Mouse (Mus musculus) mesoderm, embryonic 11.5 days (tissue): ENCODE measurements around the gene Gm3045.

Source experiments
- DNase-seq: peaks from one replicate; pipeline ENCODE4 v3.0.0-alpha.2; 2012; ENCODE audit warnings: low read depth, low spot score

Gene Gm3045

DNA sequence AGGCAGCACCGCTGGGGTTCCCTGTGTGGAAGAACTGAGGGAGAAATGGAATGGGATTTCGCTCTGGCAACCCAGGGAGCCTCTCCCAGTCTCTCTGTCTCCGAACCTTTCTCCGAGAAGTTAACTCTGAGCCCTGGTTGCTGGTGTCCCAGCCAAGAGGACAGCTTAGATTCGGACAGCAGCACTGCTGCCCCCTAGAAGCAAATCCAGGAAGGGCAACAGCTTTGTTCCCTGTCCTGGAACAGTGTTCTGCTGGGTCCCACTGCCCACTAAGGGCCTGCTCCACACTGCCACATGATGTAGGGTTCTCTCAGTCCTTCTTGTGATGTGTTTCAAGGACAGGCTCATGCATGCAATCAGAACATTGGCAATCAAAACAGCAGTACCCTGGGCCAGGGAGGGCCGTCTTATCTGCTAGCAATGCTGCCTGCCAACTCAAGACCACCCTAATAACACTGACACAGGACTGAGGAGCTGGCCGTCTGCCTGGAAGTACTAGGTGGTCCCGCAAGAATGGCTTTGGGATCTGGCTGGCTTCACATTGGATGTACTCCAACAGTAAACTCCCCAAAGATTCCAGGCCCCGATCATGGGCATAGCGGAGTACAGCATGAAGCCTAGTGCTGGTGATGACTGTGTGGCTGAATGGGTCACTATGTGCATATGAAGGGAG, 9.4 kb downstream of the Gm3045 start:
- DNase-seq: no peak

DNA sequence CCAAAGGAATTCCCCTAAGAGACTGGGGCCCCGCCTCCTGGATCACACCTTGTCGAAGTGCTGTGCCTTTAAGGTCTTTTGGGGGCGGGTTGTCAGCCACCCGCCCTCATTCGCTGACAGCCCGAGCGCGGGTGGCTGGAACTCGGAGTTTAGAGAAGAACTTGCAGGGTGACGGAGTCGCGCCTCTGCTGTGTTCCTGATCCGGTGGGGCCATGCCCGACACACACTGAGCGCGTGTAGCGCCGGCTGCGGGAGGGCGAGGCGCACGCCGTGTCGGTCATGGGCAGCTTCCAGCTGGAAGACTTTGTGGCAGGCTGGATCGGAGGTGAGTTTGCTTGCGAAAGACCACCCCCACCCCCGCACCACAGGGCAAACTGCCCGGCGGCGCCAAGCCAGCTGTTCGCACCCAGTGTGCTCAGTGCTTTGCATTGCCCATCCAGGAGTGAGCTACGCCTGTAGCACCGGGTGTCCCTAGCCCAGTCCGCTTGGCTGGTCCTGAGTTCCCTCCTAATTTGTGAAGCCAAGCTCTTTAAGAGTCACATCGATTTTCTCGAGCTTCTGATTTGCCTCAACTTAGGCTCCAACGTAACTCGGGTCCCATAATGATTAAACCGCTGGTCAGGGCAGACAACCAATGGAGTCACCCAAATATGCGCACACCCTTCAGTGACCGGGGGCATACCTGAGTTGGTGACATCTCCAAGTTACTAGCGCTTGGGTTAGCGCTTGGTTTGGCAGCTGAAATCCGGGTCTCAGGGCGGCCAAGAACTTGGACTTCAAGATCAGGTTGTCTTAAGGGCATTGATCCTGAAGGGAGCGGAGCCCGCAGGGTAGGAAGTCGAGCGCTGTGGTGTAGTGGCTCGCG, 12.0 kb downstream of the Gm3045 start, which contains the start of gene Slc25a48:
TSS of gene Slc25a48 (plus strand) at position 145 of the 865 bp plus-strand sequence.
- DNase-seq: peak; percentile 30

DNA sequence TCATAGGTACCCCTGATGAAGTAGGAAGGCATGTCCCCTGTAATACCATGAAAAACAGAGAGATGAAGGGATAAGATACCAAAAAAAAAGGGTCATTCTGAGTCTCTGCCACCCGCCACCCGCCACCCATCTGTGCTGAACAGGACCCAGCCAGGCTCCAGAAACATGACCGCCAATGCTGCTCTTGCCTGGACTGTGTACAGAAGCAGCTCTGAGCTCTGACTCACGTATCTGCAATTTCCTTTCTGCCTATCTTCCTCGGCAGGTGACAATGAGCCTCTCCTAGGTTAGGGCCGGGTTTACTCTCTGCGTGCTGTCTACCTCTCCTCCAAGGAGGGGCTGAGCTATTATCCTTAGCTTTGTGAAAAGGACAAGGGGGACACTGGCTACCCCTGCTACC, 17.0 kb downstream of the Gm3045 start:
- no peak for DNase-seq

DNA sequence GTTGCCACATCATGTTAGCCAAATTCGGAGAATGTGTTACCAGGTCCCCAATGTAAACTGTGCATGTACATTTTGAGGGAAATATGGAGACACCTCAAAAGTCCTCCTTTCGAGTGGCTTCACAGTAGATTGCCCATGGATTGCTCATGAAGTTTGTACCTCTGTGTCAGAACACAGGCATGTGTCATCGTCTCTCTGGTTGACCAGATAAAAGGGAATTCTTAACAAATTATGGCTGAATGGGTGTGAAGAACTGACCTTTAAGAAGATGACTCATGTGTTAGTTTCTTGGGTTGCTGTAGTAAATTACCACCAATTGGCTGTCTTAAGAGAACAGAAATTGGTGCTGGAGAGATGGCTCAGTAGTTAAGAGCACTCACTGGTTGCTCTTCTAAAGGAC, 17.7 kb downstream of the Gm3045 start:
- DNase-seq: no peak

DNA sequence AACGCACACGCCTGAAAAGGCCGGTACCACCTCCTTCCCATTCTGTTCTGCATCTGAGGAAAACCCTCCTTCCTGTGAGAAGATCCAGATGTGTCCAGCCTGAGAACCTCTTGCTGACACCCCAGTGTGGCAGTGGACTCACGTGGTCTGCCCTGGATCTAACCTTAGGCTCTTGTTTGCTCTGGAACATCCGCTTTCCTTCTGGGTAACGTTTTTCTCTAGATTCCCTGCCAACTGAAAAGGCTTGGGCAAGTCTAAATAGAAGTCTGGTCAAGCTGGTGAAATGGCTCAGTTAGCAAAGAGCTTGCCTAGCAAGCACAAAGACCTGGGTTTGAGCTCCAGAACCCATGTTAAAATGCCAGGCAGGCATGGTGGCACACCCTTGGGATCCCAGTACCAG, 18.6 kb downstream of the Gm3045 start:
- no peak for DNase-seq

DNA sequence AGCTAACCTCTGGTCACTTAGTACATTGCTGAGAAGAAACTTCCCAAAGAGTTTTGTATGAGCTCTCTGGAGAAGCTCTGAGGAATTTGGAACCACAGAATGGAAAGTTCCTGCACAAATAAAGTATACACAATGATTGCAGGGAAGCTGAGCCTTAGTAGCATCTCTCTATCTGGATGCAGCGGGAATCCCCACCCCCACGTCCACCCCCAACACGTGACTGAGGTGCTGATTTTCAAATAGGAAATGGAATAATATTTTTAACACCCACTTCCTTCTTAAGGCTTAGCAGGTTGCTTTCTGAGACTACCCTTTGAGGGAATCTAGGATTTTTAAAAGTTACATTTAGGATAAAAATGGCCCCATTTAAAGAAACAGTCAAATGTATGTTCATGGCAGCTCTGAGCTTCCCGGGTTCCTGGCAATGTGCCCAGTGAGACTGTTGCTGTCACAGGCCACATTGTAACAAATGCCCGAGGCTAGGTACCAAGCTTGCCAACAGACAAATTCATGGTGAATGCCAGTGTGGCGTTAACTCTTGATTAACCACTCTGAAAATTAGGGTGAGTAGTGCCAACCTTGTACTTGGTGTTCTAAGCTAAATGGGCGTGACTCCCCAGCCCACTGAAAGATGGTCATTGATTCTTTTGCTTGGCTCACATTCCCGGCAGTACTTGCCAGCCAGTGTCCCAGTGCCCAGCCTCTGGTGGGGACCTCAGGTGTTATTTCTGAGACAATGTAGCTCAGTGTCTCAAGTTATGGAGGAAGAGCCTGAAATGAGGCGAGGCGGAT, 23.0 kb downstream of the Gm3045 start:
- no peak for DNase-seq

DNA sequence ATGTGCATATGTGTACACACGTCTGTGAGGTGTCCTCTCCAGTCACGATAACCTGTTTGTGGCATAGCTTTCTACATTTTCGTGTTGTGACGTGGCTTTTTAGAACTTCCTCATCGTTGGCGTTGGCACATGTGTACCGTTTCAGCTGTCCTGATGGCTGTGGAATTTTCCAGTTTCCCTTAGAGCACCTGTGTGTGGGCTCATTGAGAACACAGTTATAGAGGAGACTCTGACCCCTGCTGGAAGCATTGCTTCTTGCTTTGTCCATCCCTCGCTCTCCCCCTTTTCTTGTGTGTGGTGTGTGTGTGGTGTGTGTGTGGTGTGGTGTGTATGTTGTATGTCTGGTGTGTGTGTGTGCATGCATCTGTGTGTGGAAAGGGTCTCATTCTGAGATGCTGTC, 23.6 kb downstream of the Gm3045 start:
- DNase-seq: no peak

DNA sequence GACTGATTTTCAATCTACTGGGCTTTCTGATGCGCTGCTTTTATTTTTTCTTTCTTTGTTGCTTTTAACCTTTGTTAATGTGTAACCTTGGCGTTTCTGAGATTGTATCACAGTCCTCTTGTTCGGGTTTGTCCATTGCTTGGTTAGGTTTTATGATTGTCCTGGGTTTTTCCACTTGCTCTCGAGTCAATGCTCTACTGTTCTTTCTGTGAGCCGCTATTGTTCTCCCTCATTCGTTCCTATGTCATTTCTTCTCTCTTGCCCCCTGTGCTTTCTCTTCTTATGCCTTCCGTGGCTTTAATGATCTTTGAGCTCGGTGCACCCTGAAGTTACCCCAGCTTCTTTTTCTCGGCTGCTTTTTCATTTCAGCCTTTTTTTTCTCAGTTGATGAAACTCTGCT, 31.6 kb downstream of the Gm3045 start:
- DNase-seq: peak; percentile 19

DNA sequence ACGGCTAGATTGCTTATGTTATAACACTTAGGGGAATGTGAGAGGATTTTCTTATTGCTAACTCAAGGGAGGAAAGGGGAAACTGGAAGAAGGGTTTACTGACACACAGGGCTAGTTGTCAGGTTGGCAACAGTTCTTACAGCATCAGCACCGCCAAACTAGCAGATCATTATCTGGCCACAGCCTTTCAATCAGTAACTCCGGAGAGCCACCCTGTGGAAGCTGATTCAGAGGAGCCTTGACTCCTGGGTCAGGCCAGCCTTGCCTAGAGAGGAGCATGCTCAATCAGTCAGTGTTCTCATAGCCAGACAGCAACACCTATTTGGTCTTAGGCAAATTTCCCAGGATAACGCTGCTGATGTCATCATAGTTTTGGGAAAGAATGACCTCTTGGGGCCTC, 35.1 kb downstream of the Gm3045 start:
- DNase-seq: no peak

DNA sequence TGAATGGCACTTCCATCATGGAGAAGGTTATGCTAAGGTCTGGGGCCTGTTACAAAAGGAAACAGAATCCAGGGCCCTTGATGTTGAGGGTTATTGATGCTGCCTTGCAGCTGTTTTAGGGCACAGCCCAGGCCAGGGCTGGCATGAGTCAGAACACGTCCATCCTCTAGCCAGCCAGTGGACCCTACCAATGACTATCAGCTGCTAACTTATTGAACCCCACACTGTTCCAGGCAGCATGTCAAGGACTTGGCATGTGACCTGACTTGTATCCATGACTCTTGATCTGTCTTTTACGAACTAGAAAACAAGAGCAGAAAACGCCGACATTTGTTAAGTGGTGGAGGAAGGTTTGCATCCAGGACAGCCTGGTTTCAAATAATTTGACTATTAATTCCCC, 36.4 kb downstream of the Gm3045 start:
- DNase-seq: no peak

DNA sequence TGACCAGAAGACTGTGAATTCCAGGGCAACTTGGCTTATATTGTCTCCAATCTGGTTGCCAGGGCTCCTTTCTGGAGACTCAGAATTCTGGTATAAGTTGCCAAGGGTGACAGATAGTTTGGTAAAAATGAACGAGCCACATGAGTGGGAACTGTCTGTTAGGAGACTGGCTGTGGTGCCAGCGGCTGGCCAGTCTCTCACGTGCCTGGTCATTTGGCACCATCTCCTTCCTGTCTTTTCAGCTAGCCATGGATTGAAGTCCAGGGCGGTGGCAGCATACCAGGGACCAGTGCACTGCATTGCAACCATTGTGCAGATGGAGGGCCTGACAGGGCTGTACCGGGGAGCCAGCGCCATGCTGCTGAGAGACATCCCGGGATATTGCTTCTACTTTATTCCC, 36.9 kb downstream of the Gm3045 start:
- DNase-seq: no peak

DNA sequence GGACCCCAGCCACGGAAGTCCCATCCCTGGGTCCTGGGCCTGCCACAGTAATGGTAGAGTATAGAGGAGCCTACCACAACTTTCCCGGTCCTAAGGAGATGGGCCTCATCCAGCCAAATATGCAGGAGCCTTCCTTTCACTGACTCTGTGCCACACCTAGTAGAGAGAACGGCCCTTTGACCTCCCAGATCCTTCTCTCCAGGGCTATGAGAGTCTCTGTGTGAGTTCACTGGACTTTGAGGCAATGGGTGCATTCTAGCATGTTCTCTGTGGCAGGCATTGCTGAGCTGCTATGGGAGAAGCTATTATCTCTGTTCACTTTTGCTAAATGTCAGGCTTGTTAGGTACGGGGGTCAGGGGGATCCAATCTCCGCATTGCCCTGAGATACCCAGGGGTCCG, 37.4 kb downstream of the Gm3045 start:
- no peak for DNase-seq

DNA sequence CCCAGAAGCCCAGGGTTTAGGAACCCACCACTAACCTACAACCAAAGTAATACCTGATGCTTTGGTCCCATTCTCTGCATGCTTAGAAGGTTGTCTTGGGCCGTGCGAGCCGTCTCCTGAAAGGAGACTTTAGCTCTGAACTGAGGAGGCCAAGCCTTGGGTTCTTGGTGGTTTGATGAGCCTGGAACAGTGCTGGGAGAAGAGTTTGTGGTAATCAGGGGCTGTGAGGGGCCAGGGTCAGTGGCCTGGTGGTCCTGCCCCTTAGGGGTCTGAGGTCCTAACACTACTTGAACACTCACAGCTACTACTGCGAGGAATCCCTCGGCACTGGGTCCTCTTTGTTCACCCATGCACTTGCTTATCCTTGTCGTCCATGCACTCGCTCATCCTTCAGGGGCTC, 41.4 kb downstream of the Gm3045 start:
- DNase-seq: no peak

DNA sequence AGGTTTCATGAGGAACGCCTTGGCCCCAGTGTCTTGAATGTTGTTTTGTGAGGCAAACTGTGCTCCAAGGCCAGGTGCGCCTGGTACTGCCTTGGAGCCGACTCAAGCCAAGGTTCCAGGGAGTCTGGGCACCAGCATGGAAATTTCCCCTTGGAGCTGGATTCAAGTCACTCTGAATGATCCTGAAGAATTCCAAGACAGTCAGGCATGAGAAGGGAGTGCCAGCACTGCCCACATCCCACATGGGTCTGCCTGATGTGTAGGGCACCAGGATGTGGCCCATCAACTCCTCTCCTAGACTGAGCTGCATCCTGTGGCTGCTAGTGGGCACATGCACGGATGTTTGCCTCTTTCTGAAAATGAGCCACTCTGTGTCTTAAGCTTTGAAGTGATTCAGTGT, 42.1 kb downstream of the Gm3045 start:
- no peak for DNase-seq

DNA sequence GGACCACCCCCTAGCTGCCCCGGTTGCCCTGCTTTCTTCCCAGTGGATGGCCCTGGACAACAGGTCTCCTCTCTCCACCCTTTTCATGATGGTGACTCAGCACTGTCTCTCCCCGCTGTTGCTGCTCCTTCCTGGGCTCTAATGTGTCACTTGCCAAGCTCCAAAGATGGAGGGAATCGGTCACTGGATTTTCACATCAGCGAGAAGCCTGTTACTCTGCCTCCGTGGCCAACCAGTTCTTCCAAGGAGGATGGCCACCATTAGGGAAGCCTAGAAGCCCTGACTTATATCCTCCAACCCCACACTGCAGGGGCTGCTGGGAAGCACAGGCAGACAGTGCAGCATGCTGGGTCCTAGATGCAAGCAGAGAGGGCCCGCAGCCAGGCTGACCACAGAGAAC, 44.8 kb downstream of the Gm3045 start:
- DNase-seq: no peak

DNA sequence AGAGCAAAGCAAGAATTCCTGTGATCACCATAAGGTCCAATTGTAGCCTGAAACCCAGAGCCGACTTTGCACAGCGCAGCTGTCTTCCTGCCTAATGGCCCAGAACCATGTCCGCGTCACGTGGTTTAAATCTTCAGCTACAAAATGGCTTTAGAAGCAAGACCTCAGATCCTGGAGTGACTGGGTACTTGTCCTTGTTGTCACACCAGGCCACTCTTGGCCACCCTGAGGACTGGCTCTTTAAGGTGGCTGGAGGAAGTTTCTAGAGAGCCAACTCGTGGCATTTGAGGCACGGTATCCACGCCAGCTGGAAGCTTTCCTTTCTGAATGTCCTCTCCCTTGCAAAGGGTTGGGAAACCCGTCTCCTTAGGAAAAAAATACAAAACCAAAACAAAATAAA, 45.6 kb downstream of the Gm3045 start:
- peak; percentile 20 for DNase-seq

DNA sequence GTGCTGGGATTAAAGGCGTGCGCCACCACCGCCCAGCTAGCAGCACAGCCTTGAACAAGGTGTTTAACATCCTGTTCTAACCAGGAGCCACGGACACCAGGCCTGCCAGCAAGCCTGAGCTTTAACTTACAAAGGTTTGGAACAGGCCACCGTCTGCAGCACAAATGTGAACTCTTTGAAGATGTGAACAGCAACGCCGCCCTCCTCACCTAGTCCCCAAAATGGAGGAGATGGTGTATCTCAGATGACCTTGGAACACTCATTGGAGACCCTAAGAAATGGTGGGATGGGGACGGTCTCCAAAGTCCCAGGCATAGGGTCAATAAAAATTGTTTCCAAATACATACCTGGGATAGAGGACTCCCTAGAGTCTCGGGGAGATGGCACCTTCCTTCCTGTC, 46.3 kb downstream of the Gm3045 start:
- no peak for DNase-seq

DNA sequence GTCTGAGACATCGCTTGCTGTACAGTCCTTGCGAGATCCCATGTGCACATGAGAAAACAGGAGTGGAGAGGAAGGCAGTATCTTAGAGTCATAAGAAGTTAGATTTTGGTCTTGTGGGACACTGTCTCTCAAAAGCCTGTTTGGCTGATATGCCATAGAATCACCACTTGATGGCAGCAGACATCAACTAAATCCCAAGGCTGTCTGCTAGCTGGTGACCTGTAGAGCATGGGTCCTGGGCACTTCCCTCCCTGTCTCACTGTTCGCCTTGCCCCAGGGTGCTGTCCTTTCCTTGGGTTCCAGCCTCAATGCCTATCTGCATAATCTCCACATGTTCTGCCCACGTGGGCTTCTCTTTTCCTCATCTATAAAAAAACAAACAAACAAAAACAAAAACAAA, 49.0 kb downstream of the Gm3045 start:
- DNase-seq: peak; percentile 71

DNA sequence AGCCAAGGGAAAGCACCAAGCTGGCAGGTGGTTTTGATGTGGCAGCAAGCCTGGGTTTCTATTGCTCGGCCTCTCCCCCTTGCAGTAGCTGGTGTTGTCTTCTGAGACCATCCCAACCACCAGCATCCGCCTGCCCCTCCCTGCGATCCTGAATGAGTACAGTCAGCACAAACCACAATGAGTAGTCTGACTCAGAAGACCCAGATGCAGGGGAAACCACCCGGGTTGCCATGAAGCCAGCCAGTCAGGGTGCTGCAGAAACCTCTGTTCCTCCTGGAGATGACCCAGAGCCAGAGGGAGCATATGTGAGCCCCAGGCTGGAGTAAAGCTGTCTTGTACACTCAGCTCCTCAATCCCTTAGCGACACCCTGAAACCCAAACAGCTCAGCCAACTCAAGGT, 50.4 kb downstream of the Gm3045 start:
- peak; percentile 11 for DNase-seq

DNA sequence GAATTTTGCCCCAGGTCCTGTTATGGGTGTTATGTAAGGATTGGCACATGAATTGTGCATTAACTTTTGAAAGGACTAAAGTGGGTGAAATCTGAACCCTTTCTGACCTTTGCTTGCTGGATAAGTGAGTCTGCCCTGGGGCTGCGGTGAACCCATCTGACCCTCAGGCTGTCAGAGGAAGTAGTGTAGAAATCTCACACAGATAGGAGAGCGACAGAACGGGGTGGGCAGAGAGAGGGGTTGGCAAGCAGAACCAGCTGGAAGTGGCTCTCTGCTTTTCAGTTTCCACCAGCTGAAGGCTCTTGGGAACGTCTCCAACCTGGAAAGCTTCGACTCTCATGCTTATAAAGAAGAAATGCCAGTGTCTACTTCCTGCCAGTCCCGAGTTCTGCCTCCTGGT, 50.9 kb downstream of the Gm3045 start:
- peak; percentile 33 for DNase-seq

DNA sequence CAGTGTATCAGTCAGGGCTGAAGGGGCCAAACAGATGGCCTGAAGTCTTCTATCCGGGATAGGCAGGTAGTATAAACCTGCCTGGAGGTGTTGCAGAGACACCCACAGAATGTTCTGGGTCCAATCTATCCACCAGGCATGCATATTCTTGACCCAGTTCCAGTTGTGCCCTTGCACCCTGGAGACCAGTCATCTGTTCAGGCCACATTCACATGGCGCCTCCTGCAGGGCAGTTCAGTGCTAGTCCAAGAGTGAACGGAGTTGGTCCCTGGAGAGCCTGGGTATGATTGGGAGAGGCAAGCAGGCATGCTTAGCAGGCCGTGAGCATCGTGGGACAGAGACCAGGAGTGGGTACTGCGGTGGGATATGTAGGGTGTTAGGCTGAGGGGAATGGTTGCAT, 51.6 kb downstream of the Gm3045 start:
- no peak for DNase-seq

DNA sequence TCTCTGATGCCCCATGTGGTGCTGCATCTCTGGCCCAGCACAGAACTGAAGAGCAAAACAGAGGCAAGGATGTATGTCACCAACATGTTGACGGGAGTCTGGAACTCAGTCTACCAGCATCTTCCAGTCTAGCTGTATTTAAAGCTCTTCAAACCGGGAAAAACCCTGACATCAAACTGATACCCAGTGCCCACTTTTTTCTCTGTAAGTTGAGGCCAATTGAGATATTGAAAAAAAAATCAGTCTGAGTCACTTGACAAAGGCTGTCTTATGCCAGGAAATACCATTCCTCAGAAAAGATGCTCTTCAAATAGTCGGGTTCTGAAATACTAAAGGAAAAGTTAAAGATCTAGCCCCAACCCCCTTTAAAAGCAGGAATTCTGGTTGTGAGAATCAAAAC, 55.8 kb downstream of the Gm3045 start, which contains the start of gene Il9:
TSS of gene Il9 (minus strand) at position 101 of the 400 bp plus-strand sequence.
- DNase-seq: no peak
